Mouse (Mus musculus) cerebellum, adult 8-10 months (tissue): ENCODE results near the gene Ak2.

Source experiments
- DNase-seq: peaks from one replicate; pipeline ENCODE4 v3.0.0; 2022

The Ak2 gene

GRCm38 (mm10) chr4:129049306-129050011, 57.7 kb downstream of the Ak2 start:
- DNase-seq: peak; percentile 57

GRCm38 (mm10) chr4:129050365-129050764, 58.6 kb downstream of the Ak2 start:
- DNase-seq: no peak

DNA sequence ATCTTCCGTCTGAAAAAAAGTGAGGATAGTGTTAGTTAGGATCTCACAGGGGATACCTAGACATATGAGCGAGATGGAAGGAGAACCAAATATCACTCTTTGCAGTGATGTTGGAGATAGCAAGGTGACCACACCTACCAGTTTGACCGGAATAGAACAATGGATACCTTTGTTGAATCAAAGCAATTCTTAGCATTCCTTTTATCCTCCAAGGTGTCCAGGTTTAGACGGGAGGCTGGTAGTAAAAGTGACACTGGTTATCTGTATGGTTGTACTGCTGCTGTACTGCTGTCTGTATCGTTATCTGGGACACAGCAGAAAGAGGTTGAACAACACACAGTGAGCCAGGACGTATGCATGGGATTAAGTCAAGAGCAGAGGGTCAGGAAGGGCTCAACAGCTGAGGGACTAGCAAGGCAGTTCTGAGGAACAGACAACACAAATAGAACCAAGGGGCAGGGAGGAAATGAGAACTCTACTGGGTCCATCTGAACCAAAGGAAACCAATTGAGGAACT, 59.2 kb downstream of the Ak2 start:
- no peak for DNase-seq

GRCm38 (mm10) chr4:129051461-129052183, 59.9 kb downstream of the Ak2 start:
- no peak for DNase-seq

- no peak for DNase-seq
Measured at GRCm38 (mm10) chr4:129054757-129055156, 63.0 kb downstream of the Ak2 start.

DNA sequence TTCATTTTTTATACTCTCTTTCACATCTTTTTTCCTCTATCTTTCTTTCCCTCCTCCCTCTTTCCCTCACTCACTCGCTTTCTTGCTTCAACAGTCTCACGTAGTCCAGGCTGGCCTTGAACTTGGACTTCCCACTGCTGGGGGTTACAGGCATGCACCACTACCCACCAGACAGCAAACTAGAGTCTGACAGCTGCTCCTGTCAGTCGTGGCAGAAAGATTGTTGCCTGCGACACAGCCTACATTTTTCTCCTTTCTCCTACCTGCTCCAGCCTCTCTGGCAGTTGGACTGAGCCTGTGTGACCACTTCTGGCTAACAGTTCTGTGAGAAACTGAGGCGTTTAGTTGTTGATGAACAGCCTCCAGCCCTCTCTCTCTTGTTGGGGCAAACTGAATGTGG, 63.8 kb downstream of the Ak2 start:
- DNase-seq: no peak

GRCm38 (mm10) chr4:129057533-129058206, 65.9 kb downstream of the Ak2 start:
- DNase-seq: peak; percentile 97

DNA sequence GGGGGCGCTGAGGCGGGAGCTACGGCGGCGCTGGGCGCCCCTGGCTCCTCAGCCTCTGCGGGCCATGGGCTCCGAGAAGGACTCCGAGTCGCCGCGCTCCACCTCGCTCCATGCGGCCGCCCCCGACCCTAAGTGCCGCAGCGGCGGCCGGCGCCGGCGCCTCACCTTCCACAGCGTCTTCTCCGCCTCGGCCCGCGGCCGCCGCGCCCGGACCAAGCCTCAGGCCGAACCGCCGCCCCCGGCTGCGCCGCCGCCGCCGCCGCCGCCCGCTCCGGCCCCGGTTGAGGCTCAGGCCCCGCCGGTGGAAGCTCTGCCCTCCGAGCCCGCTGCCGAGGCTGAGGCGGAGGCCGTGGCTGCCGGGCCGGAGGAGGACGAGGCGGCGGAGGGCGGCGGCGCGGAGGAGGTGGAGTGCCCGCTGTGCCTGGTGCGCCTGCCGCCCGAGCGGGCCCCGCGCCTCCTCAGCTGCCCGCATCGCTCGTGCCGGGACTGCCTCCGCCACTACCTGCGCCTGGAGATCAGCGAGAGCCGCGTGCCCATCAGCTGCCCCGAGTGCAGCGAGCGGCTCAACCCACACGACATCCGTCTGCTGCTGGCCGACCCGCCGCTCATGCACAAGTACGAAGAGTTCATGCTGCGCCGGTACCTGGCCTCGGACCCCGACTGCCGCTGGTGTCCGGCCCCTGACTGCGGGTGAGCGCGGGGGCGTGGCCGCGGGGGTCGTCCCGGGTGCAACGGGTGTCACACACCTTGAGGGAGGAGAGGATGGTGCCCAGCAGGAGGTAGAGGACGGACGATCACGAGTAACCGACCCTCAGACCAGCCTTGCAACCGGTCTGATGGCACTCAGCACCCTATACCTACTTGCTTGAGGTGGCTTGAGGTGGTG, 66.7 kb downstream of the Ak2 start, which contains the start of gene Rnf19b:
Gene Rnf19b, plus strand, starts transcription at position 65 of the 886 bp plus-strand sequence.
- peak; percentile 60 for DNase-seq

DNA sequence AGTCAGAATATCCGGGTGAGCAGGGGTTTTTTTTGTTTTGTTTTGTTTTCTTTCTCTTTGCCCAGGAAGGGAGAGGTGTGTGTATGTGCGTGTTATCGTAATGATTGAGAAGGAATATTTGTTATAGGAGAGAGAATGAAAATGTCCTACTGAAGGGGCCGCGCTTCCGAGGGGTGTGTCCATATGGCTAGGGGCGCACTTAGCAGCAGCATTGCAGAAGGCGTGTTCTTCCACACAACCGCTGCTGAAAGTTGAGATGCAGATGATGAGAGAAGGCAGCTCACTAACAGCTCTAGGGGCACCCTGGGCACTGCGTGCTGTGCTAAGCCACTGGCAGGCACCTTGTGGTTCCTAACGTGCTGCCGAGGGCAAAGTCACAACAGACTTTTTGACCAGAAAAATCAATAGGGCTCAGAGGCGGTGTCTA, 67.4 kb downstream of the Ak2 start:
- no peak for DNase-seq

DNA sequence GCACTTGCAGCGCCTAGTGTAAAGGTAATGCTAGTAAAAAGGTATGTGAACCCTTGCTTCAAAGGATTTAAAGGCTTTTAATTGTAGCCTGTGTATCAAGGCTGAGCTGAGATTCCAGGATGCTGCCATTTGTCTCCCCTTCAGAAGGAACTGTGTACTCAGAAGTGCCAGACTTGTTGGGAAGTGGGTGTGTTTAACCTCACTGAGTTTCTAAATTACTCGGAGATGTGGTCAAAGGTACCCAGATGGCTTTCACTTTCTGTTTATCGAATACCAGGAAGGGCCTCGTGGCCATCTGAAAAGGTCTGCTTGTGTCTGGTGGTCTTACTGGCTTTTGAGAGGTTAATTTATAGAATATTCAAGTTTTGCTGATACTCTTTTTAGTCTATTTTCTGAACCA, 68.2 kb downstream of the Ak2 start:
- no peak for DNase-seq
